Mouse (Mus musculus): ENCODE measurements around the gene Pradc1.

The Pradc1 gene

GRCm38 (mm10) chr6:85397165-85397564, 54.6 kb downstream of the Pradc1 start:
- DNase-seq (ENCODE audit: low spot score in 2 of 2), result no peak
